Mouse (Mus musculus) testis, adult 10 weeks (tissue): ENCODE results near the gene Nbea. TPM values are rescaled to one million over a fixed set of nuclear protein-coding genes. Genes with fewer than 3 reads are reported as not detected.

Source experiments
- polyA plus RNA-seq: library from polyadenylated mRNA; stranded (reverse); fragments of 350-450 nt; fragmentation: Illumina TruSeq; extraction: RNeasy Lipid Tissue Mini Kit (QIAGEN cat#74804); gene quantifications from one replicate; pipeline ENCODE4 v1.2.3, GENCODE M21; 2014; ENCODE audit warnings: low read depth, low replicate concordance

Gene Nbea
- 15.8 TPM for polyA plus RNA-seq

DNA sequence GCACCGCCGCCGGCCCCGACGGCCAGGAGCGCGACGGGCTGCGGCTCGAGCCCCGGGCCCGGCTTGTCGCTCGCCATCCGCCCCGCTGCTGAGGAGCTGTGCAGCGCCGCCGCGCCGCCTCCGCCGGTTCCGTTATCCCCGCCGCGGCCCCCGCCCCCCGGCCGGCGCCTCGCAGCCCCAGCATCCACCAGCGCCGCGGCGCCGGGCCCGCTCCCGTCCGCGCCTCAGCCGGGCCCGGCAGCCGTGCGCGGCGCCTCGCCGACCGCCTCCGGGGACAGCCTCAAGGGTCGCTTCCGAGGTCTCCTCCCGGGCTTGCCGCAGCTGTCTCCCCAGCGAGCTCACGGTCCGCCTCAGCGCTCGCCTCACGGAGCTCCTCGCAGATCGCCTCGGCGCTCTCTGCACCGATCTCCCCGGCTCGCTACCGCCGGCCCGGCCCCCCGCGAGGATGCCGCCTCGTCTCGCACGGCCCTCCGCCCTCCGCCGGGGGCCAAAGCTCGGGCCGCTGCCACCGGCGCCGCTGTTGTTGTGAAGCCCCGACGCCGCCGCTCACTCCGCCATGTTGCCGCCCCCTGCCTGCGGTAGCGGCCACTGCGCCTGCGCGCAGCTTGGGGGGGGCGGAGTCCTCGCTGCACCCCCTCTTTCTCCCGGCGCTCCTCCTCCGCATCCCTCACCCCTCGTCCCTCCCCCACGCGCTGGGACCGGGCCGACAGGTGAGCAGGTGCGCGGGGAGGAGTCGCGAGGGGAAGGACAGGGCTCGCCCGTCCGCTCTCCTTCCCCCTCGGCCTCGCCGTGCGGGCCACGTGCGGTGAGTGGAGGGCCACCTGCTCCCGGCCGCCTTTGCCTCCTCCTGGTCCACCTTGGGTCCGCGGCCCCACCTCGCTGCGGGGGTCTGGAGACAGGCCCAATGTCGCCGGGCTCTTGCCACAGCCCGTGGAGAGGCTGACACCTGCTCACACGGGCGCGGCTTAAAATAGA lies at the start of gene Nbea:
TSS of gene Nbea (minus strand) at position 543 of the 975 bp plus-strand sequence.

DNA sequence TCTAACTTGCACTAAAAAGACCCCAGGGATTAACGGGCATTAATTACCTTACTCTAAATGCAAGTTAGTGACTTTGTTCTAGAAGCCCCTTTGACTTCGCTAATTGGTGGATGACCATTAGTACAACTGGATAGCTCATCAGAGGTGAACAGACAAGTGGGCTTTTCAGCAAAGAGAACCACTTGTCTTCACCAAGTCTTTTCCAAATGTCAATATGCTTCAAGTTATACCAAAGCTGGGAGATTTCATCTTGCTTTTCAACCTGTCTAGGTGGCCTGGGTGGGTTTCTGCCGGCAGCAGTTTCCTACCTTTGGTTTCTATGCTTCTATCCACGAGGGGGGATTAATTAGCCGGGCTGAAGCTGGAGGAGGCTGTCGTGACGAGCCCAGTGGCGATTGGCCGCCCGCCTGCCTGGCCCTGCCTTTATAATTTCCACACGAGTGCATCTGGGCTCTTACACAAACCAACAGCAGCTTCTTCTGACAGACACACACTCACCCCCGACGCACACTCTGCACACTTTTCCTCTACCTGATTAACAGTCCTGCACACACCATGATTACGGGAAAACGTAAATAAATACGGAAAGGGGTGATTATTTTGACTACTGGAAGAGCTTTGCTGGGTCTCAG lies 401.3 kb downstream of the Nbea start, which contains the start of gene Mab21l1:
TSS of gene Mab21l1 (plus strand) at position 455 of the 632 bp plus-strand sequence.

